Mouse (Mus musculus): Measurements from ENCODE around the gene Tnip1. TPM values are rescaled to one million over a fixed set of nuclear protein-coding genes. Genes with fewer than 3 reads are reported as not detected.

Tnip1 gene
- polyA plus RNA-seq, 1 experiment, result 69.0 TPM

- H3K4me3 ChIP-seq (replicated peaks), result no peak overlapping the region
- TF ChIP-seq GATA1 (IDR thresholded peaks at IDR 0.05; ENCODE audit: borderline replicate concordance, low read length) (no peak), FLI1 (IDR thresholded peaks at IDR 0.05; ENCODE audit: low read length) (no peak)
- peaks cover 4% of the 10 kb centered on the region for H3K4me1 ChIP-seq
- peaks cover 20% of the 10 kb centered on the region for H3K27me3 ChIP-seq (replicated peaks)
- no peaks in the 10 kb centered on the region for H3K36me3 ChIP-seq (replicated peaks; ENCODE audit: low read length)
- peaks cover 8% of the 10 kb centered on the region for H3K9me3 ChIP-seq
Observed at GRCm38 (mm10) chr11:54892091-54892490, 70.6 kb downstream of the Tnip1 start.

DNA sequence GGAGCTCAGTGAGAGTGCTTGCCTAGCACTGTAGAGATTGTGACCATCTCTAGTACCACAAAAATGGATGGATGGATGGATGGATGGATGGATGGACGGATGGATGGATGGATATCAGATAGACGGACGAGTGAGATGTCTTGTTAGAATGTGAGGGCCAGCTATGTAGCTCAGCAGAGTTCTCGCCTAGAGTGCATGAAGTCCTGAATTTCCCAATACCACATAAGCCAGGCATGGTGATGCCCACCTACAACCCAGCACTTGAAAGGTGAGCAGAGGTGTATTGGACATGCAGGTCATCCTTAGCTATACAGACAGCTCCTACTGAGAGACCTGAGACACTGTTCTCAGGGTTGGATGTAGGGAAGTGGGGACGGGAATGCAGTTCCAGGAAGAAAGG is 71.4 kb downstream of the Tnip1 start:
- Histone ChIP-seq H3K36me3 (replicated peaks; ENCODE audit: low read length) (no peaks in the 10 kb centered on the region), H3K27me3 (replicated peaks) (peaks cover 21% of the 10 kb centered on the region), H3K4me1 (peaks cover 4% of the 10 kb centered on the region), H3K9me3 (peaks cover 8% of the 10 kb centered on the region), H3K4me3 (replicated peaks) (no peak overlapping the region)
- TF ChIP-seq FLI1 (IDR thresholded peaks at IDR 0.05; ENCODE audit: low read length) (no peak), GATA1 (IDR thresholded peaks at IDR 0.05; ENCODE audit: borderline replicate concordance, low read length) (no peak)

DNA sequence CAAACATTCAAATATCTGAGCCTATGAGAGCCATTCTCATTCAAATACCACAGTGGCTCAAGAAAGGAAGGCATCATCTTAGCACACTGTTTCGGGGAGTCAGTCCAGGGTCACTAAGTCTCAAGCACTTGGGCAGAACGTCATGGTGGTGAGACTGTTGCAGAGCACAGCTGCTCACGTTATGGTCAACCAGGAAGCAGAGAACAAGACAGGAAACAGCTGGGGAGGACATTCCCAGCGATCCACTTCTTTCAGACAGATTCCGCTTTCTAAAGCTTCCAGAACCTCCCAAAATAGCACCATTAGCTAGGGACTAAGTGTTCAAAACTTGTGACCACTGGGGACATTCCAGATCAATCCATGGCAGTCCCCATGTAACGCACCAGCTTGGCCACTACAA is 74.8 kb downstream of the Tnip1 start:
- H3K4me1 ChIP-seq, result peaks cover 20% of the 10 kb centered on the region
- H3K9me3 ChIP-seq, result peaks cover 8% of the 10 kb centered on the region
- TF ChIP-seq FLI1 (IDR thresholded peaks at IDR 0.05; ENCODE audit: low read length), result no peak
- TF ChIP-seq GATA1 (IDR thresholded peaks at IDR 0.05; ENCODE audit: borderline replicate concordance, low read length), result no peak
- peaks cover 29% of the 10 kb centered on the region for H3K27me3 ChIP-seq (replicated peaks)
- no peak overlapping the region for H3K4me3 ChIP-seq (replicated peaks)
- no peaks in the 10 kb centered on the region for H3K36me3 ChIP-seq (replicated peaks; ENCODE audit: low read length)

DNA sequence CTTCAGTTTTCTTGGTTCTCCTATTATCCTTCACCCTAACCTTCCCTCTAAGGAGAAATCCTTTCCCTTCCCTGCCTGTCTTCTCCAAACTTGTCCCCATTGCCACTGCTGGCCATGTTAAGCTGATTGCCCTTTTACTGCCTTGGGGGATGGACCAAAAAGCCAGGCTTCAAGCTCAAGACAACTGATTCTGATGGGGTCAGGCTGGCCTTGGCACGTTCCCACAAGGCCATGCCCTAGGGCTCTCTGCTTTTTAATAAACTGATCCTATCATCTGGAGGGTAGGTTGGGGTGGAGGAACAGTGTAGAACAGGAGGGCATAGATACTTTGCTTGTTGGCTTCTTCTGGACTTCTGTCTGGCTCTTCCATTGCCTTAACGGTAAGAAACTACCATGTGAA is 77.3 kb downstream of the Tnip1 start:
- Histone ChIP-seq H3K4me3 (replicated peaks) (no peak overlapping the region), H3K9me3 (peaks cover 8% of the 10 kb centered on the region), H3K36me3 (replicated peaks; ENCODE audit: low read length) (no peaks in the 10 kb centered on the region), H3K27me3 (replicated peaks) (peaks cover 32% of the 10 kb centered on the region), H3K4me1 (peaks cover 30% of the 10 kb centered on the region)
- TF ChIP-seq FLI1 (IDR thresholded peaks at IDR 0.05; ENCODE audit: low read length) (no peak), GATA1 (IDR thresholded peaks at IDR 0.05; ENCODE audit: borderline replicate concordance, low read length) (no peak)

- Histone ChIP-seq H3K36me3 (replicated peaks; ENCODE audit: low read length) (no peaks in the 10 kb centered on the region), H3K4me1 (peaks cover 32% of the 10 kb centered on the region), H3K4me3 (replicated peaks) (no peak overlapping the region), H3K27me3 (replicated peaks) (peaks cover 35% of the 10 kb centered on the region), H3K9me3 (peaks cover 8% of the 10 kb centered on the region)
- TF ChIP-seq GATA1 (IDR thresholded peaks at IDR 0.05; ENCODE audit: borderline replicate concordance, low read length) (no peak), FLI1 (IDR thresholded peaks at IDR 0.05; ENCODE audit: low read length) (no peak)
Observed at GRCm38 (mm10) chr11:54884937-54885336, 77.8 kb downstream of the Tnip1 start.

GRCm38 (mm10) chr11:54884197-54884828 is 78.4 kb downstream of the Tnip1 start:
- no peaks in the 10 kb centered on the region for H3K36me3 ChIP-seq (replicated peaks; ENCODE audit: low read length)
- H3K9me3 ChIP-seq, result peaks cover 8% of the 10 kb centered on the region
- TF ChIP-seq FLI1 (IDR thresholded peaks at IDR 0.05; ENCODE audit: low read length) (no peak), GATA1 (IDR thresholded peaks at IDR 0.05; ENCODE audit: borderline replicate concordance, low read length) (no peak)
- H3K4me1 ChIP-seq, result peaks cover 38% of the 10 kb centered on the region
- H3K27me3 ChIP-seq (replicated peaks), result peaks cover 36% of the 10 kb centered on the region
- H3K4me3 ChIP-seq (replicated peaks), result no peak overlapping the region

GRCm38 (mm10) chr11:54882671-54883070 is 80.0 kb downstream of the Tnip1 start:
- no peaks in the 10 kb centered on the region for H3K36me3 ChIP-seq (replicated peaks; ENCODE audit: low read length)
- H3K4me3 ChIP-seq (replicated peaks), result no peak overlapping the region
- TF ChIP-seq GATA1 (IDR thresholded peaks at IDR 0.05; ENCODE audit: borderline replicate concordance, low read length), result no peak
- no peak for TF ChIP-seq FLI1 (IDR thresholded peaks at IDR 0.05; ENCODE audit: low read length)
- H3K9me3 ChIP-seq, result no peaks in the 10 kb centered on the region
- peaks cover 27% of the 10 kb centered on the region for H3K27me3 ChIP-seq (replicated peaks)
- H3K4me1 ChIP-seq, result peaks cover 35% of the 10 kb centered on the region

GRCm38 (mm10) chr11:54881051-54881474 is 81.7 kb downstream of the Tnip1 start:
- no peak for TF ChIP-seq GATA1 (IDR thresholded peaks at IDR 0.05; ENCODE audit: borderline replicate concordance, low read length)
- no peak for TF ChIP-seq FLI1 (IDR thresholded peaks at IDR 0.05; ENCODE audit: low read length)
- Histone ChIP-seq H3K4me3 (replicated peaks) (no peak overlapping the region), H3K9me3 (no peaks in the 10 kb centered on the region), H3K27me3 (replicated peaks) (peaks cover 19% of the 10 kb centered on the region), H3K36me3 (replicated peaks; ENCODE audit: low read length) (no peaks in the 10 kb centered on the region), H3K4me1 (peaks cover 35% of the 10 kb centered on the region)

GRCm38 (mm10) chr11:54879922-54880321 is 82.8 kb downstream of the Tnip1 start:
- Histone ChIP-seq H3K9me3 (no peaks in the 10 kb centered on the region), H3K4me3 (replicated peaks) (no peak overlapping the region)
- no peak for TF ChIP-seq FLI1 (IDR thresholded peaks at IDR 0.05; ENCODE audit: low read length)
- TF ChIP-seq GATA1 (IDR thresholded peaks at IDR 0.05; ENCODE audit: borderline replicate concordance, low read length), result no peak

DNA sequence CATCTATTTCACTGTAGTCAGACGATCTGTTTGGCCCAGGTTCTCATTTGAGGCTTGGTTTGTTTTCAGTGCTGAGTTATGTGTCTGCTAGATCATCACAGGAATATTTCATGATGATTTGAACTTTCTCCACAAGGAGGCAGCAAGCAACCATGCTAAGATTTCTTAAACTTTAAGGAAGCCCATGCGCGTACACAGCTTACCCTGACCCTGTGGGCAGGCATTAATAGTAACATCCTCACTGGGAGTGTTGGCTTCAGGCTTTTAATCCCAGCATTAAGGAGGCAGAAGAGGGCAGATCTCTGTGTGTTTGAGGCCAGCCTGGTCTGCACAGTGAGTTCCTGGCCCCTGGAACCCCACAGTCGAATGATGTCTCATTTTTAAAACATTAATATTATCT is 83.3 kb downstream of the Tnip1 start:
- H3K9me3 ChIP-seq, result no peaks in the 10 kb centered on the region
- no peak for TF ChIP-seq GATA1 (IDR thresholded peaks at IDR 0.05; ENCODE audit: borderline replicate concordance, low read length)
- no peak for TF ChIP-seq FLI1 (IDR thresholded peaks at IDR 0.05; ENCODE audit: low read length)
- peaks cover 25% of the 10 kb centered on the region for H3K4me1 ChIP-seq
- H3K36me3 ChIP-seq (replicated peaks; ENCODE audit: low read length), result peaks cover 3% of the 10 kb centered on the region
- H3K4me3 ChIP-seq (replicated peaks), result no peak overlapping the region
- H3K27me3 ChIP-seq (replicated peaks), result peaks cover 10% of the 10 kb centered on the region

More at GRCm38 (mm10) chr11:54879922-54880321, 82.8 kb downstream of the Tnip1 start:
- H3K27me3 ChIP-seq (replicated peaks), result peaks cover 11% of the 10 kb centered on the region
- peaks cover 30% of the 10 kb centered on the region for H3K4me1 ChIP-seq
- peaks cover 2% of the 10 kb centered on the region for H3K36me3 ChIP-seq (replicated peaks; ENCODE audit: low read length)

Data from megakaryocyte, embryonic 14.5 days (primary cell).